Mouse (Mus musculus) spleen, adult 18-20 months (tissue): Measurements from ENCODE around the gene Ccdc30.

Source experiments
- DNase-seq, 2 experiments: peaks; one replicate each; pipeline ENCODE4 v3.0.0; 2022; ENCODE audit warnings: mixed read lengths in 2 of 2

Gene Ccdc30

DNA sequence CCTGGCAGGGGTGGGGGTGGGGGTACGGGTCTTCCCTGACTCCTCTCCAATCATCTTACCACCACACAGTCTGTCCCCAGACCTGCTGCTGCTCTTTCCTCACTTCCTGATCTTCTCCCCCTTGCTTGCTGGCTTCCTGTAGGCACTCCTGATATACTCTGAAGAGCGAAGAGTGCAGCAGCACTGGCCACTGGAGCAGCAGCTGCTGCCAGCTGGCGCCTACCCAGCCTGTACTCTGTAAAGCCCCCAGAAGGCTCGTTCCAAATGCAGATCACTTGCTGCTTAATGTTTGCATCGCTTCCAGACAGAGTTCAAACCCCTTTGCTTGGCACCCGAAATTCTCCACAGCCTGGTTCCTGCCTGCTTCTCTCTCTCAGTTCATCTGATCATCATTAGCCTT lies 2.5 kb downstream of the Ccdc30 start:
- no peak for DNase-seq

- no peak for DNase-seq
Observed at GRCm38 (mm10) chr4:119411877-119412650, 3.3 kb downstream of the Ccdc30 start.

- no peak for DNase-seq
Observed at GRCm38 (mm10) chr4:119403431-119403830, 11.9 kb downstream of the Ccdc30 start.

- DNase-seq = no peak
Observed at GRCm38 (mm10) chr4:119400896-119401295, 14.4 kb downstream of the Ccdc30 start.

GRCm38 (mm10) chr4:119398751-119399150 lies 16.6 kb downstream of the Ccdc30 start:
- no peak for DNase-seq

- peak in 1 of 2 experiments; percentile 2 for DNase-seq
Observed at GRCm38 (mm10) chr4:119390369-119390768, 25.0 kb downstream of the Ccdc30 start.

DNA sequence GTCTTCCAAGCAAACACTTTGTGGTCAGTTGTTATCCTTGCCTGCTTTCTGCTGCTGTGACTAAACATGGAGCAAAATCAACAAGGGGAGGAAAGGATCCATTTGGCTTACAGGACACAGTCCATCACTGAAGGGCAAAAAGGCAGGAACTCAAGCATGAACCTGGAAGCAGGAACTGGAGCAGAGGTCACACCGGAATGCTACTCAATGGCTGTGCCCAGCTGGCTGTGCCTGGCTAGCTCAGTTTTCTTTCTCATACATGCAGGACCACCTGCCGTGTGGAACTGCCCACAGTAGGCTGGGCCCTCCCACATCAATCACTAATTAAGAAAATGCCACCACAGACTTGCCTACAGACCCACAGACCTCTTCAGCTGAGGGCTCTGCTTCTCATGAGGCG lies 26.1 kb downstream of the Ccdc30 start:
- DNase-seq = no peak

DNA sequence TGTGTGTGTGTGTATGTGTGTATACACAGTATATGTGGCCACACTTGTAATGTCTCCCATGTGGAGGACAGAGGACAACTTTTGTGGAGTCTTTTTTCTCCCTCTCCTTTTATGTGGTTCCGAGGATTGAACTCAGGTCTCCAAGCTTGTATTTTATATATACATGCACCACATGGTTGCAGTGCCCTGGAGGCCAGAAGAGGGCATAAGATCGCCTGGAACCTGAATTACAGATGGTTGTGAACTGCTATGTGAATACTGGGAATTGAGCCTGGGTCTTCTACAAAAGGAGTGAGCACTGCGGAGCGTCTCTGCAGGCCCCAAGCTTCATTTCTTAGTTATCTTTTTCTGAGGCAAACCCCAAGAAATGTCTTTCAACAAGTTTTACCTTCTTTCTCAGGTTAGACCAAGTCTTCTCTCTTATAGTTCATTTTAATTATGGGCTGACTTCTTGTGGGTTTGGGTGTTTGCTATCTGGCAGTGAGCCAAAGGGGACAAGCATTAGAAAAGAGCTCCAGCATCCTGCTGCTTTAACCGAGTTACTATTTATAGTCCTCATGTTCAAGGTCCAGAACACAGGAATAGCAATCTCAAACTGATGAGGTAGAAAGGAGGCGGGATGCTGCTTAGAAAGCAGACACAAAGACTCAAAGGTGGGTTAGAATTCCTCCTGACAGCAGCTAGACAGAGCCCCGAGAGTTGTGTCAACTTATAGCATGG lies 33.7 kb downstream of the Ccdc30 start:
- DNase-seq = no peak

DNA sequence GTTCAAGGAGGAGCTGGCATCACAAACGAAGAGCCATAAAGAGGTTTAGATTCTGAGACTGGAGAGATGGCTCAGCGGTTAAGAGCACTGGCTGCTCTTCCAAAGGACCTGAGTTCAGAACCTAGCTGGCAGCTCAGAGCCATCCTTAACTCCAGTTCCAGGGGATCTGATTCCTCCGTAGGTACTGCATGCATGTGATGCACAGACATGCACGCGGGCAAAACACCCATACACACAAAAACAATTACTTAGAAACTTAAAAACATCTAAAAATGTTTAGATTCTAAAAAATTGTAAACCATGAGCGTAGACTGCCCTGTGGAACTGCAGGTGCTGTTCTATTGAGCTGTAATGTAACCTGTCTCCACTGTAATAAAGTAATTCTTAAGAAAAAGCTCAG lies 45.9 kb downstream of the Ccdc30 start:
- no peak for DNase-seq

GRCm38 (mm10) chr4:119366758-119367526 lies 48.4 kb downstream of the Ccdc30 start:
- DNase-seq = no peak

DNA sequence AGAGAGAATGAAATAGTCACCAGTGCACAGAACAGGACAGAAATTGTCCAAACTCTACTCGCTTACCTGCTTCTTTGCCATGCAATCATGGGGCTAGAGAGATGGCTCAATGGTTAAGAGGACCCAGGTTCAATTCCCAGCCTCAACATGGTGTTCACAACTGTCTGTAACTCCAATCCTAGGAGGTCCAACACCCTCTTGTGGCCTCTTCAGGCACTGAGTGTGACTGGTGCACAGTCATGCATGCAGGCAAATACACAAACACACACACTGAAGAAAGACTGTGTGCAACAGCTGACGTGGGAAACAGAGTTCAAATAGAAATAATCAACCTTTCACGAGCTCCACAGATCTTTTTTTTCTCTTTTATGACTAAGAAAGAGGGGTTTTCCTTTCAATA lies 53.1 kb downstream of the Ccdc30 start:
- DNase-seq = no peak

DNA sequence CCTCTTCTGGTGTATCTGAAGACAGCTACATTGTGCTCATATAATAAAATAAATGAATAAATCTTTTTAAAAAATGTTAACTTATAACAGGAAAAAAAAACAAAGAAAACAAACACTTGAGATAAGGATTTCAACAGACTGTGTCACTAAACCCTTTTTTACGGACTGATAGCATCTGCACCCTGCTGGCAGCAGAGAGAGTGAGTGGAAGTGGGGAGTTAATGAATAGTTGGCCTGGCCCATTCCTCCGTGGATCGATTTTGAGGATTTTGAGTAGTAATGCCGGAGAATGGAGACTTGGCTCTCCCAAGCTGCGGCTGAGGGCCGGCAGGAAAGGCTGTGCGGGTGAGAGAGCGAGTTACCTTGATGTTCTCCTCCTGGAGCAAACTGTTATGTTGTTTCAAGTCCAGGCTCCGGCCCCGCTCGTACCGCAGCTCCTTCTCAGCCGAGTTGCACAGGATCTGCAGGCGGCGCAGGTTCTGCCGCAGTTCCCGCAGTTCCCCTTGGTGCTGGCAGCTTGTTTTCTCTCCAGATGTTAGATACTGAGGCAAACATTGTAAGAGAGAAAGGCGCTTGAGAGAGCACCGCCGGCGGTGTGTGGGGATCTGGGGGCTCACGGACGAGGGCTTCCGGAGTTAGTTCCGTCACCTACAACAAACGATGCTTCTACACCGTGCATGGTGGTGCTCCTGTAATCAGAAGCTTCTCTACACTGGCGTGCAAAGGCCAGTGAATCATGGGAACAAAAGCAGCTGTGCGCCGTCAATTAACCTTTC lies 55.9 kb downstream of the Ccdc30 start:
- peak in 1 of 2 experiments; percentile 10 for DNase-seq

DNA sequence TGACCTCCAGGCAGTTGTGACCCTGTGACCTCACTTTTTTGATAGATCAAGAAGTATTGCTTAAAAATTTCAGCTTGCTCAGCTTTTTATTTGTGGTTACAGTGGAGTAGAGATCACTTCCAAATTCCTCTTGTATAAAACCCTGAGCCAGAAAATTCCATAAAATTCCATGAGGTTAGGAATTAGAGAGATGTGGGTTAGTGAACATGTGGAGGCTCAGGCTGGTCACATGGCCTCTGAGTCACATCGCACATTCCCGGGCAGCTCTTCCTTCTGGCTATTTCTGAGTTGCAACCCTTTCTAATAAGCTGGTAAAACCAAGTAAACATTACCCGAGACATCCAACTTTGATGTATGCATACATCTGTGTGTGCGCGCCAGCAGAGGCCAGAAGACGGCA lies 69.8 kb downstream of the Ccdc30 start:
- DNase-seq = no peak

GRCm38 (mm10) chr4:119338861-119339361 lies 76.4 kb downstream of the Ccdc30 start:
- DNase-seq = peak in 1 of 2 experiments; percentile 17

GRCm38 (mm10) chr4:119338422-119338821 lies 76.9 kb downstream of the Ccdc30 start:
- DNase-seq = no peak

DNA sequence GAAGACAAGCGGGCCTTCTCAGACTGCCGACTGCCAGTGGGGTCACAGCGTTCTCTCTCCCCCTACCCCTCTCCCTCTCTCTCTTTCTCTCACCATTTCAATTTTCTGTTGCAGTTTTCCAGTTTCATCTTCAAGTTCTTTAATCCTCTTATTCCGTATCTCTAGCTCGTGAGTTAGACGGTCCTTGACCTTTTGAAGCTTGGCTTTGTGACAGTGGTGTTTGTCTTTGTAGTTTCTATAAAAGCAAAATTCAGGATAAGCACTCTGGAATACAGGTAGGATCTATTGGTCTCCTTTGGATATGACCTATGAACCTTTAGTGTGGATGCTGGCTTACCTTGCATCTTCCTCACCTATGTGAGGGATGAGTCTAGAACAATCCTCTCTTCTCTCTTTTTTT lies 81.8 kb downstream of the Ccdc30 start:
- no peak for DNase-seq

GRCm38 (mm10) chr4:119320896-119321550 lies 94.3 kb downstream of the Ccdc30 start:
- DNase-seq = no peak

- peak; percentile 89 to 94 for DNase-seq
Observed at GRCm38 (mm10) chr4:119320131-119320830, 95.0 kb downstream of the Ccdc30 start, which contains the start of gene Ppih. Ppih (minus strand) TSS chr4:119320546.

- DNase-seq = peak in 1 of 2 experiments; percentile 12
Observed at GRCm38 (mm10) chr4:119313756-119314155, 101.6 kb downstream of the Ccdc30 start.

GRCm38 (mm10) chr4:119305418-119305817 lies 109.9 kb downstream of the Ccdc30 start:
- DNase-seq = no peak

- DNase-seq = no peak
Observed at GRCm38 (mm10) chr4:119303291-119303690, 112.0 kb downstream of the Ccdc30 start.
